Mouse (Mus musculus) midbrain, embryonic 16.5 days (tissue): Measurements from ENCODE around the gene Ctsc. TPM values are rescaled to one million over a fixed set of nuclear protein-coding genes. Genes with fewer than 3 reads are reported as not detected.

Experiments used
- ATAC-seq: fragments of 200-750 bp; cut with Nextera tagmentation; 2 replicates; pipeline ENCODE4 v1.8.0; 2017; ENCODE audit warnings: moderate TSS enrichment
- H3K27ac ChIP-seq: fragments of 300-500 bp; sonication (generic); 2 replicates; pipeline ENCODE4 v1.5.1; 2014; ENCODE audit warnings: mild to moderate bottlenecking, low read length, mixed read lengths
- H3K27me3 ChIP-seq: fragments of 300-500 bp; sonication (generic); 2 replicates; pipeline ENCODE4 v1.6.1; 2014; ENCODE audit warnings: low read depth, low read length, mixed read lengths; ENCODE audit not compliant: control insufficient read depth, insufficient read depth
- H3K36me3 ChIP-seq: fragments of 300-500 bp; sonication (generic); 2 replicates; pipeline ENCODE4 v1.6.1; 2014; ENCODE audit warnings: mild to moderate bottlenecking, low read length, moderate library complexity, mixed read lengths; ENCODE audit not compliant: control insufficient read depth, insufficient read depth
- H3K4me1 ChIP-seq: fragments of 300-500 bp; sonication (generic); 2 replicates; pipeline ENCODE4 v1.6.1; 2014; ENCODE audit warnings: mild to moderate bottlenecking, low read length, mixed read lengths; ENCODE audit not compliant: control insufficient read depth, insufficient read depth
- H3K4me2 ChIP-seq: fragments of 300-500 bp; sonication (generic); 2 replicates; pipeline ENCODE4 v1.6.1; 2014; ENCODE audit warnings: mild to moderate bottlenecking, low read length, mixed read lengths
- H3K4me3 ChIP-seq: fragments of 300-500 bp; sonication (generic); 2 replicates; pipeline ENCODE4 v1.5.1; 2014; ENCODE audit warnings: low read depth, mild to moderate bottlenecking, low read length, moderate library complexity, mixed read lengths
- H3K9ac ChIP-seq: fragments of 300-500 bp; sonication (generic); 2 replicates; pipeline ENCODE4 v1.6.1; 2014; ENCODE audit warnings: low read depth, low read length, mixed read lengths
- H3K9me3 ChIP-seq: fragments of 300-500 bp; sonication (generic); replicated peaks from 2 replicates; pipeline ENCODE4 v1.6.1; 2014; ENCODE audit warnings: mild to moderate bottlenecking, low read length, mixed read lengths; ENCODE audit not compliant: control insufficient read depth, poor library complexity, severe bottlenecking
- WGBS: fragments of 180-500 bp; shearing (Covaris S2); extraction: QIAGEN DNeasy Blood & Tissue Kit; methylation state at CpG from one replicate; pipeline ENCODE4 v1.1.7; 2014; 5-methylcytosine and 5-hydroxymethylcytosine counted together
- polyA plus RNA-seq: library from polyadenylated mRNA; unstranded; fragments of >200 nt; fragmentation: Nextera tagmentation; extraction: Ambion mirVana; gene quantifications from 2 replicates; pipeline ENCODE4 v1.2.1, GENCODE M21; 2015

Gene Ctsc
- polyA plus RNA-seq, 1 experiment from 2014 or later: 15.6 TPM

- Histone ChIP-seq H3K4me1 (no peaks in the 10 kb centered on the region), H3K27me3 (no peaks in the 10 kb centered on the region), H3K4me2 (no peak overlapping the region), H3K36me3 (no peaks in the 10 kb centered on the region), H3K27ac (no peak overlapping the region), H3K4me3 (no peak overlapping the region), H3K9me3 (no peaks in the 10 kb centered on the region), H3K9ac (no peak overlapping the region)
- ATAC-seq: no peak
- WGBS: 83% methylated on average over 2 of the region's 2 CpGs
Observed at GRCm38 (mm10) chr7:88291036-88291435, 13.2 kb downstream of the Ctsc start.

GRCm38 (mm10) chr7:88292044-88292443, 14.2 kb downstream of the Ctsc start:
- ATAC-seq: no peak
- no peaks in the 10 kb centered on the region for H3K36me3 ChIP-seq
- H3K9ac ChIP-seq: no peak overlapping the region
- H3K27ac ChIP-seq: no peak overlapping the region
- no peaks in the 10 kb centered on the region for H3K9me3 ChIP-seq
- 81% methylated on average over 2 of the region's 2 CpGs for WGBS
- H3K4me2 ChIP-seq: no peak overlapping the region
- H3K27me3 ChIP-seq: no peaks in the 10 kb centered on the region
- H3K4me1 ChIP-seq: no peaks in the 10 kb centered on the region
- no peak overlapping the region for H3K4me3 ChIP-seq

- no peak for ATAC-seq
- H3K4me1 ChIP-seq: no peaks in the 10 kb centered on the region
- no peak overlapping the region for H3K4me2 ChIP-seq
- no peaks in the 10 kb centered on the region for H3K27me3 ChIP-seq
- no peak overlapping the region for H3K9ac ChIP-seq
- H3K9me3 ChIP-seq: no peaks in the 10 kb centered on the region
- H3K4me3 ChIP-seq: no peak overlapping the region
- no peaks in the 10 kb centered on the region for H3K36me3 ChIP-seq
- no peak overlapping the region for H3K27ac ChIP-seq
- 59% methylated on average over 6 of the region's 6 CpGs for WGBS
Observed at GRCm38 (mm10) chr7:88293907-88294306, 16.0 kb downstream of the Ctsc start.

GRCm38 (mm10) chr7:88295989-88296388, 18.1 kb downstream of the Ctsc start:
- H3K27ac ChIP-seq: no peak overlapping the region
- no peak overlapping the region for H3K4me2 ChIP-seq
- no peaks in the 10 kb centered on the region for H3K4me1 ChIP-seq
- no peaks in the 10 kb centered on the region for H3K27me3 ChIP-seq
- ATAC-seq: no peak
- no peaks in the 10 kb centered on the region for H3K9me3 ChIP-seq
- WGBS: 85% methylated on average over 1 of the region's 1 CpGs
- no peaks in the 10 kb centered on the region for H3K36me3 ChIP-seq
- H3K9ac ChIP-seq: no peak overlapping the region
- no peak overlapping the region for H3K4me3 ChIP-seq

- Histone ChIP-seq H3K27me3 (no peaks in the 10 kb centered on the region), H3K4me3 (no peak overlapping the region), H3K4me1 (no peaks in the 10 kb centered on the region), H3K4me2 (no peak overlapping the region), H3K9me3 (no peaks in the 10 kb centered on the region), H3K9ac (no peak overlapping the region), H3K36me3 (no peaks in the 10 kb centered on the region), H3K27ac (no peak overlapping the region)
- ATAC-seq: no peak
- WGBS: 68% methylated on average over 6 of the region's 6 CpGs
Observed at GRCm38 (mm10) chr7:88296932-88297331, 19.0 kb downstream of the Ctsc start.

- Histone ChIP-seq H3K9me3 (no peaks in the 10 kb centered on the region), H3K9ac (no peak overlapping the region), H3K27ac (no peak overlapping the region), H3K4me2 (no peak overlapping the region), H3K4me3 (no peak overlapping the region), H3K36me3 (no peaks in the 10 kb centered on the region), H3K4me1 (no peaks in the 10 kb centered on the region), H3K27me3 (no peaks in the 10 kb centered on the region)
- ATAC-seq: no peak
- 89% methylated on average over 4 of the region's 4 CpGs for WGBS
Observed at GRCm38 (mm10) chr7:88305750-88306149, 27.9 kb downstream of the Ctsc start.

GRCm38 (mm10) chr7:88306725-88307124, 28.8 kb downstream of the Ctsc start:
- Histone ChIP-seq H3K27ac (no peak overlapping the region), H3K27me3 (no peaks in the 10 kb centered on the region), H3K4me1 (no peaks in the 10 kb centered on the region), H3K9me3 (no peaks in the 10 kb centered on the region), H3K36me3 (no peaks in the 10 kb centered on the region), H3K9ac (no peak overlapping the region), H3K4me2 (no peak overlapping the region), H3K4me3 (no peak overlapping the region)
- WGBS: 85% methylated on average over 3 of the region's 3 CpGs
- ATAC-seq: no peak

GRCm38 (mm10) chr7:88310398-88311180, 32.7 kb downstream of the Ctsc start:
- WGBS: 88% methylated on average over 3 of the region's 3 CpGs
- no peaks in the 10 kb centered on the region for H3K9me3 ChIP-seq
- H3K4me2 ChIP-seq: no peak overlapping the region
- H3K27me3 ChIP-seq: no peaks in the 10 kb centered on the region
- no peak overlapping the region for H3K27ac ChIP-seq
- H3K4me3 ChIP-seq: no peak overlapping the region
- ATAC-seq: no peak
- H3K36me3 ChIP-seq: no peaks in the 10 kb centered on the region
- no peaks in the 10 kb centered on the region for H3K4me1 ChIP-seq
- H3K9ac ChIP-seq: no peak overlapping the region

- no peaks in the 10 kb centered on the region for H3K27me3 ChIP-seq
- no peak for ATAC-seq
- H3K4me1 ChIP-seq: 0 out of 2 replicates have a peak, but pooled peaks cover 3% of the 10 kb centered on the region
- WGBS: 81% methylated on average over 3 of the region's 3 CpGs
- H3K4me3 ChIP-seq: no peak overlapping the region
- no peak overlapping the region for H3K9ac ChIP-seq
- H3K27ac ChIP-seq: no peak overlapping the region
- H3K36me3 ChIP-seq: no peaks in the 10 kb centered on the region
- no peak overlapping the region for H3K4me2 ChIP-seq
- no peaks in the 10 kb centered on the region for H3K9me3 ChIP-seq
Observed at GRCm38 (mm10) chr7:88316408-88316807, 38.5 kb downstream of the Ctsc start.
